Mouse (Mus musculus) MEL (cell line): Measurements from ENCODE around the gene Ube2i. TPM values are rescaled to one million over a fixed set of nuclear protein-coding genes. Genes with fewer than 3 reads are reported as not detected.

ENCODE experiments used
- DNase-seq: peaks from one replicate; pipeline ENCODE4 v3.0.0; 2011; ENCODE audit warnings: low read depth, low spot score
- H3K27ac ChIP-seq: 2 replicates; pipeline ENCODE4 v1.5.1; 2012; ENCODE audit warnings: low read depth, mild to moderate bottlenecking, control low read depth, low read length, moderate library complexity; ENCODE audit not compliant: control insufficient read depth
- H3K27me3 ChIP-seq, 2 experiments: fragments of 150-350 bp in 1 of 2; sonication (generic) in 1 of 2; 2 replicates each; pipeline ENCODE4 v1.6.1; 2012; ENCODE audit warnings: low read length in 2 of 2, mild to moderate bottlenecking in 2 of 2, improper control_type of control experiment in 1 of 2, moderate library complexity in 1 of 2; ENCODE audit not compliant: insufficient read depth in 2 of 2, control insufficient read depth in 1 of 2
- H3K36me3 ChIP-seq, 2 experiments: 2 replicates each; pipeline ENCODE4 v1.6.1; 2012 to 2014; ENCODE audit warnings: low read length in 2 of 2, improper control_type of control experiment in 1 of 2, inconsistent platforms in 1 of 2, mild to moderate bottlenecking in 1 of 2; ENCODE audit not compliant: insufficient read depth in 2 of 2, control insufficient read depth in 1 of 2
- H3K4me1 ChIP-seq, 2 experiments: fragments of 150-350 bp in 1 of 2; sonication (generic) in 1 of 2; 2 replicates each; pipeline ENCODE4 v1.6.1; 2012; ENCODE audit warnings: low read length in 2 of 2, improper control_type of control experiment in 1 of 2, mild to moderate bottlenecking in 1 of 2; ENCODE audit not compliant: insufficient read depth in 2 of 2, control insufficient read depth in 1 of 2
- H3K4me3 ChIP-seq, 2 experiments: fragments of 150-350 bp in 1 of 2; sonication (generic) in 1 of 2; 2 replicates each; pipeline ENCODE4 v1.5.1; 2012; ENCODE audit warnings: low read depth in 2 of 2, low read length in 2 of 2, mild to moderate bottlenecking in 2 of 2, moderate library complexity in 2 of 2, control low read depth in 1 of 2, improper control_type of control experiment in 1 of 2; ENCODE audit not compliant: control insufficient read depth in 1 of 2, insufficient read depth in 1 of 2
- H3K79me2 ChIP-seq: 2 replicates; pipeline ENCODE4 v1.6.1; 2012; ENCODE audit warnings: mild to moderate bottlenecking, low read length, moderate library complexity; ENCODE audit not compliant: control insufficient read depth, poor library complexity, insufficient read depth
- H3K9ac ChIP-seq: 2 replicates; pipeline ENCODE4 v1.6.1; 2012; ENCODE audit warnings: low read depth, mild to moderate bottlenecking, control low read depth, low read length, moderate library complexity; ENCODE audit not compliant: control insufficient read depth, poor library complexity, severe bottlenecking
- H3K9me3 ChIP-seq: fragments of 150-350 bp; sonication (generic); replicated peaks from 2 replicates; pipeline ENCODE4 v1.6.1; 2012; ENCODE audit warnings: mild to moderate bottlenecking, low read length, improper control_type of control experiment, moderate library complexity; ENCODE audit not compliant: insufficient read depth
- CTCF ChIP-seq, 3 experiments: IDR thresholded peaks in 2 of 3; conservative IDR thresholded peaks in 1 of 3; 2 replicates each; pipeline ENCODE4 v1.5.1; 2011 to 2012; ENCODE audit warnings: low read length in 3 of 3, low read depth in 2 of 3, mild to moderate bottlenecking in 2 of 3, improper control_type of control experiment in 1 of 3, inconsistent platforms in 1 of 3, mixed read lengths in 1 of 3, moderate library complexity in 1 of 3; ENCODE audit not compliant: control insufficient read depth in 1 of 3, insufficient read depth in 1 of 3, poor library complexity in 1 of 3, severe bottlenecking in 1 of 3
- ELF1 ChIP-seq: IDR thresholded peaks from 2 replicates; pipeline ENCODE4 v1.6.1; 2014; ENCODE audit warnings: low read depth, mild to moderate bottlenecking, inconsistent platforms, low read length, improper control_type of control experiment, moderate library complexity
- HCFC1 ChIP-seq: IDR thresholded peaks from 2 replicates; pipeline ENCODE4 v1.6.1; 2012; ENCODE audit warnings: low read depth, mild to moderate bottlenecking, inconsistent platforms, low read length, improper control_type of control experiment, moderate library complexity
- KAT2A ChIP-seq: conservative IDR thresholded peaks from 2 replicates; pipeline ENCODE4 v1.6.1; 2012; ENCODE audit warnings: low read depth, low read length, improper control_type of control experiment, inconsistent platforms
- MAFK ChIP-seq: IDR thresholded peaks from 2 replicates; pipeline ENCODE4 v1.6.1; 2011; ENCODE audit warnings: low read depth, mild to moderate bottlenecking, low read length, improper control_type of control experiment, borderline replicate concordance
- MAX ChIP-seq: IDR thresholded peaks from 2 replicates; pipeline ENCODE4 v1.6.1; 2011; ENCODE audit warnings: low read length, improper control_type of control experiment
- MAZ ChIP-seq: IDR thresholded peaks from 2 replicates; pipeline ENCODE4 v1.6.1; 2012; ENCODE audit warnings: low read depth, mild to moderate bottlenecking, inconsistent platforms, low read length, improper control_type of control experiment
- POLR2AphosphoS5 ChIP-seq: IDR thresholded peaks from 2 replicates; pipeline ENCODE4 v1.6.1; 2012; ENCODE audit warnings: low read depth, borderline replicate concordance, mild to moderate bottlenecking, inconsistent platforms, low read length, moderate library complexity, mixed read lengths
- TAL1 ChIP-seq: IDR thresholded peaks from 2 replicates; pipeline ENCODE4 v1.6.1; 2012; ENCODE audit warnings: mild to moderate bottlenecking, inconsistent platforms, low read length, moderate library complexity, mixed read lengths
- ZMIZ1 ChIP-seq: IDR thresholded peaks from 2 replicates; pipeline ENCODE4 v1.6.1; 2012; ENCODE audit warnings: low read depth, mild to moderate bottlenecking, inconsistent platforms, low read length, improper control_type of control experiment, moderate library complexity
- polyA plus RNA-seq, 2 experiments: library from polyadenylated mRNA; stranded (reverse) in 1 of 2; unstranded in 1 of 2; fragments of >175 nt in 1 of 2; fragments of >200 nt in 1 of 2; gene quantifications; 2 replicates each; pipeline versions ENCODE4 v1.2.1 to v1.2.4; 2012; ENCODE audit warnings: low replicate concordance in 2 of 2, low read depth in 1 of 2; ENCODE audit not compliant: insufficient read length in 2 of 2, insufficient read depth in 1 of 2, missing spikeins in 1 of 2
- total RNA-seq: library from RNA; depleted of rRNA; stranded (reverse); fragments of 300-350 nt; gene quantifications from 2 replicates; pipeline ENCODE4 v1.2.3, GENCODE M21; 2012; rRNA removed

The Ube2i gene
- total and polyA plus RNA-seq, 3 experiments: 464 to 564 TPM; not detected in 1

GRCm38 (mm10) chr17:25215431-25215830, 59.0 kb downstream of the Ube2i start:
- DNase-seq: peak; percentile 27
- no peaks in the 10 kb centered on the region for H3K27me3 ChIP-seq
- H3K4me1 ChIP-seq: peaks cover 0 to 2% of the 10 kb centered on the region in 2 experiments; a peak in 1 of 4 replicates
- H3K27ac ChIP-seq: no peak overlapping the region
- TF ChIP-seq MAX (no peak), KAT2A (no peak), HCFC1 (no peak), MAZ (no peak), POLR2AphosphoS5 (no peak), ELF1 (no peak), TAL1 (no peak), CTCF (IDR thresholded peaks at IDR 0.05 in 2 of 3, conservative IDR thresholded peaks at IDR 0.05 in 1 of 3; ENCODE audit: control insufficient read depth in 1 of 3, insufficient read depth in 1 of 3, low read depth in 2 of 3, low read length in 3 of 3, poor library complexity in 1 of 3, severe bottlenecking in 1 of 3) (no peak), ZMIZ1 (no peak), MAFK (no peak)
- TF ChIP-seq, all 39 proteins: peak for 0
- H3K4me3 ChIP-seq: no peak overlapping the region
- H3K36me3 ChIP-seq: peaks cover 0 to 1% of the 10 kb centered on the region in 2 experiments; a peak in 1 of 4 replicates
- no peaks in the 10 kb centered on the region for H3K79me2 ChIP-seq
- H3K9ac ChIP-seq: no peak overlapping the region
- H3K9me3 ChIP-seq: no peaks in the 10 kb centered on the region

Other genes starting within 250 kb of the Ube2i start
- not detected in 2 replicates for gene Tmem204, start 191.0 kb downstream of the Ube2i start, total RNA-seq
- under 1 TPM in 1 of 2 experiments, not detected in 1; 0.10 TPM for gene Tmem204, start 191.0 kb downstream of the Ube2i start, polyA plus RNA-seq
- 15.3 and 20.0 TPM in 2 replicates for gene Telo2, start 158.7 kb downstream of the Ube2i start, total RNA-seq
- 10 to 100 TPM in 1 of 2 experiments, not detected in 1; 20.9 TPM for gene Telo2, start 158.7 kb downstream of the Ube2i start, polyA plus RNA-seq
- not detected in 2 replicates for gene Ptx4, start 153.9 kb downstream of the Ube2i start, total RNA-seq
- not detected for gene Ptx4, start 153.9 kb downstream of the Ube2i start, polyA plus RNA-seq
- 9.8 and 10.9 TPM in 2 replicates for gene Clcn7, start 141.2 kb downstream of the Ube2i start, total RNA-seq
- 10 to 100 TPM in 1 of 2 experiments, not detected in 1; 16.4 TPM for gene Clcn7, start 141.2 kb downstream of the Ube2i start, polyA plus RNA-seq
- 0.10 and 0.12 TPM in 2 replicates for gene Ccdc154, start 112.2 kb downstream of the Ube2i start, total RNA-seq
- under 1 TPM in 1 of 2 experiments, not detected in 1; 0.19 TPM for gene Ccdc154, start 112.2 kb downstream of the Ube2i start, polyA plus RNA-seq
- not detected in 2 replicates for gene Gm38655, start 99.2 kb downstream of the Ube2i start, total RNA-seq
- not detected for gene Gm38655, start 99.2 kb downstream of the Ube2i start, polyA plus RNA-seq
- gene BC003965, start 90.1 kb downstream of the Ube2i start, total RNA-seq: 19.8 and 22.0 TPM in 2 replicates
- gene BC003965, start 90.1 kb downstream of the Ube2i start, polyA plus RNA-seq: 10 to 100 TPM in 1 of 2 experiments, not detected in 1; 29.2 TPM
- 16.6 and 18.0 TPM in 2 replicates for gene Unkl, start 86.2 kb downstream of the Ube2i start, total RNA-seq
- gene Unkl, start 86.2 kb downstream of the Ube2i start, polyA plus RNA-seq: 10 to 100 TPM in 1 of 2 experiments, not detected in 1; 42.4 TPM
- 7.7 and 8.7 TPM in 2 replicates for gene Gnptg, start 34.5 kb downstream of the Ube2i start, total RNA-seq
- gene Gnptg, start 34.5 kb downstream of the Ube2i start, polyA plus RNA-seq: 10 to 100 TPM in 1 of 2 experiments, not detected in 1; 10.8 TPM
- 35.2 and 37.4 TPM in 2 replicates for gene Tsr3, start 34.5 kb downstream of the Ube2i start, total RNA-seq
- 10 to 100 TPM in 1 of 2 experiments, not detected in 1; 50.5 TPM for gene Tsr3, start 34.5 kb downstream of the Ube2i start, polyA plus RNA-seq
- gene Baiap3, start 18.3 kb downstream of the Ube2i start, total RNA-seq: 0.08 and 0.13 TPM in 2 replicates
- under 1 TPM in 1 of 2 experiments, not detected in 1; 0.14 TPM for gene Baiap3, start 18.3 kb downstream of the Ube2i start, polyA plus RNA-seq
- not detected in 2 replicates for gene Prss34, start 23.8 kb upstream of the Ube2i start, total RNA-seq
- gene Prss34, start 23.8 kb upstream of the Ube2i start, polyA plus RNA-seq: not detected
- gene Prss28, start 34.0 kb upstream of the Ube2i start, total RNA-seq: not detected in 2 replicates
- not detected for gene Prss28, start 34.0 kb upstream of the Ube2i start, polyA plus RNA-seq
- not detected in 2 replicates for gene Prss29, start 44.0 kb upstream of the Ube2i start, total RNA-seq
- not detected for gene Prss29, start 44.0 kb upstream of the Ube2i start, polyA plus RNA-seq
- gene Tpsab1, start 70.9 kb upstream of the Ube2i start, total RNA-seq: not detected in 2 replicates
- gene Tpsab1, start 70.9 kb upstream of the Ube2i start, polyA plus RNA-seq: not detected
- gene Tpsb2, start 91.7 kb upstream of the Ube2i start, total RNA-seq: not detected in 2 replicates
- not detected for gene Tpsb2, start 91.7 kb upstream of the Ube2i start, polyA plus RNA-seq
- not detected in 2 replicates for gene Tpsg1, start 94.7 kb upstream of the Ube2i start, total RNA-seq
- gene Tpsg1, start 94.7 kb upstream of the Ube2i start, polyA plus RNA-seq: not detected
- 0.31 TPM in 1 of 2 replicates, not detected in the other for gene Cacna1h, start 159.2 kb upstream of the Ube2i start, total RNA-seq
- gene Cacna1h, start 159.2 kb upstream of the Ube2i start, polyA plus RNA-seq: under 1 TPM in 1 of 2 experiments, not detected in 1; 0.25 TPM
- not detected in 2 replicates for gene Tekt4, start 180.0 kb upstream of the Ube2i start, total RNA-seq
- gene Tekt4, start 180.0 kb upstream of the Ube2i start, polyA plus RNA-seq: not detected
- not detected in 2 replicates for gene Sstr5, start 222.7 kb upstream of the Ube2i start, total RNA-seq
- not detected for gene Sstr5, start 222.7 kb upstream of the Ube2i start, polyA plus RNA-seq